Mouse (Mus musculus) midbrain, embryonic 11.5 days (tissue): Measurements from ENCODE around the gene Mei1. TPM values are rescaled to one million over a fixed set of nuclear protein-coding genes. Genes with fewer than 3 reads are reported as not detected.
"Not testable (repeated sequence)": the region's sequence is repeated elsewhere in the genome, so short reads cannot be mapped to it uniquely, and the experiment has no call there.

Experiments
- ATAC-seq: fragments of 200-750 bp; cut with Nextera tagmentation; 2 replicates; pipeline ENCODE4 v1.8.0; 2017; ENCODE audit warnings: moderate TSS enrichment, moderate library complexity; ENCODE audit not compliant: low FRiP score
- DNase-seq: peaks from one replicate; pipeline ENCODE4 v3.0.0; 2015; ENCODE audit warnings: low spot score; ENCODE audit errors: missing footprints
- H3K27ac ChIP-seq: fragments of 300-500 bp; sonication (generic); 2 replicates; pipeline ENCODE4 v1.5.1; 2014; ENCODE audit warnings: low read depth, low read length
- H3K27me3 ChIP-seq: fragments of 300-500 bp; sonication (generic); 2 replicates; pipeline ENCODE4 v1.6.1; 2014; ENCODE audit warnings: mild to moderate bottlenecking, low read length, moderate library complexity, mixed read lengths; ENCODE audit not compliant: control insufficient read depth, insufficient read depth
- H3K36me3 ChIP-seq: fragments of 300-500 bp; sonication (generic); 2 replicates; pipeline ENCODE4 v1.6.1; 2014; ENCODE audit warnings: mild to moderate bottlenecking, low read length, moderate library complexity, mixed read lengths; ENCODE audit not compliant: control insufficient read depth, insufficient read depth
- H3K4me1 ChIP-seq: fragments of 300-500 bp; sonication (generic); 2 replicates; pipeline ENCODE4 v1.6.1; 2014; ENCODE audit warnings: low read length; ENCODE audit not compliant: control insufficient read depth, insufficient read depth
- H3K4me2 ChIP-seq: fragments of 300-500 bp; sonication (generic); 2 replicates; pipeline ENCODE4 v1.6.1; 2014; ENCODE audit warnings: mild to moderate bottlenecking, moderate library complexity
- H3K4me3 ChIP-seq: fragments of 300-500 bp; sonication (generic); 2 replicates; pipeline ENCODE4 v1.5.1; 2014; ENCODE audit warnings: low read depth, low read length
- H3K9ac ChIP-seq: fragments of 300-500 bp; sonication (generic); 2 replicates; pipeline ENCODE4 v1.6.1; 2014; ENCODE audit warnings: low read length
- H3K9me3 ChIP-seq: fragments of 300-500 bp; sonication (generic); 2 replicates; pipeline ENCODE4 v1.6.1; 2016; ENCODE audit warnings: low read length; ENCODE audit not compliant: control insufficient read depth
- WGBS: fragments of 180-500 bp; shearing (Covaris S2); extraction: QIAGEN DNeasy Blood & Tissue Kit; methylation state at CpG from one replicate; pipeline ENCODE4 v1.1.7; 2014; 5-methylcytosine and 5-hydroxymethylcytosine counted together
- polyA plus RNA-seq: library from polyadenylated mRNA; unstranded; fragments of >200 nt; fragmentation: Nextera tagmentation; extraction: Ambion mirVana; gene quantifications from 2 replicates; pipeline ENCODE4 v1.2.1, GENCODE M21; 2014

Mei1 gene
- polyA plus RNA-seq, 1 experiment from 2014 or later = not detected

DNA sequence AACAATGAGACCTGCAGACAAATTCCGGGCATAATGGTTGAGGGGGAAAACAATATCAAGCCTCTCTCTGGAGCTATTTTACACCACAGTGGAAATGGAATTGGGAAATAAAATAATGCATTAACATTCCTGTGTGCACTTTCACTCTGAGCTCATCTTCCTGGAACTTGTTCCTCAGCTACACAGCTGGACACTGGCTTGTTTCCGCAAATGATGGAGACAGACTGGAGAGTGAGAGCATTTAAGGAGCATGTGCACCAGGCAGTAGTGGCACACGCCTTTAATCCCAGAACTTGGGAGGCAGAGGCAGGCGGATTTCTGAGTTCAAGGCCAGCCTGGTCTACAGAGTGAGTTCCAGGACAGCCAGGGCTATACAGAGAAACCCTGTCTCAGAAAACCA is 56.9 kb downstream of the Mei1 start:
- not testable (repeated sequence) for ATAC-seq, H3K4me1 ChIP-seq, H3K4me3 ChIP-seq, H3K36me3 ChIP-seq, H3K4me2 ChIP-seq, H3K9me3 ChIP-seq, H3K27me3 ChIP-seq, H3K27ac ChIP-seq, DNase-seq, H3K9ac ChIP-seq
- 82% methylated on average over 4 of the region's 4 CpGs for WGBS

DNA sequence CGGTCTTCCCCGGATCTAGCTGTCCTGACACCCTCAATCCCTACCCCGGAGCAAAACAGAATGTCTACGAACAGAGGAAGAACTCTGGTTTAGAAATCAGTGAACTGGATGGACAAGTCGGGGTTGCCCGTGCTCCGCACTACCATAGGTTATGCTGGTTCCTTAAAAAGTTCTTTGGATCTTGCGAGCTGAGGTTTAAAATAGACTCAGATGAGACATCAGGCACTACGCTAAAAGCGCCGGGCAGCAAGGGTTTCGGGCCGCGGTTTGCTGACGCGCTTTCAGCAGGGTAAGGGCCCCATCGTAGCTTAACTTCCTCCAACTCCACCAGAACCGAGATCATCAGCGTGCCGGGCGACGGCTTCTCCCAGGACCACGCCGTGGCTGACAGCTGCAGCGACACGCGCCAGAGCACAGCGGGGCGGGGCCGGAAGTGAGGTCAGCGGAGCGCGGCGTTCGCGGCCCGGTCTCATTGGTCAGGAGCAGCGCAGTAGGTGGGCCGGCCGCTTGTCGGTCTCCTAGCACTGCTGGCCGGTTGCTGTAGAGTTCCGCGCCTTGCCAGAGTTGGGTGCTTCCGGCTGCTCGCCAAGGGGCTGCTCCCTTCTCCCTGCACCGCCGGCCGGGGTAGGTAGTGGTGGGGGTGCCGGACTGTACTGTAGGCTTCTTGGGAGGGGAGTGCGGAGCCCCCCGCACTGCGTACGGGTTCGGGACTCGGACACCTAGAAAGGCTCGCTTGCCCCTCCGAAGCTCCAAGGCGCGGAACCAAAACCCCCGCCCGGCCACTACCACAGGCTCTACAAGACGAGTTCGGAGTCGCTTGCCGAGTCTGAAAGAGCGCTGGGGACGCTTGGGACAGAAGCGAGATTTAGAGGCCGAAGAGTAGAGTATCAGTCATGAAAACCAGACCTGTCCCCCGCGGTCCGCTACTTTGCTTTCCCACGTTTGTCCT is 57.9 kb downstream of the Mei1 start, which contains the start of gene Ccdc134:
Ccdc134 (plus strand) TSS at position 497 of the 949 bp plus-strand sequence.
- peak; percentile 100 for DNase-seq
- peak; percentile 99 for ATAC-seq
- peak within 1 kb of the TSS; percentile 78 for H3K4me3 ChIP-seq
- peak within 1 kb of the TSS; percentile 45; the same call in 1 of the 2 replicates for H3K27ac ChIP-seq
- H3K4me1 ChIP-seq = peaks cover 5% of the 10 kb centered on the region; the same call in 1 of the 2 replicates
- no peaks in the 10 kb centered on the region for H3K27me3 ChIP-seq
- H3K4me2 ChIP-seq = peak within 1 kb of the TSS; percentile 92
- H3K9ac ChIP-seq = peak within 1 kb of the TSS; percentile 73
- WGBS = 1% methylated on average over 73 of the region's 74 CpGs
- no peaks in the 10 kb centered on the region for H3K36me3 ChIP-seq
- H3K9me3 ChIP-seq = no peaks in the 10 kb centered on the region

DNA sequence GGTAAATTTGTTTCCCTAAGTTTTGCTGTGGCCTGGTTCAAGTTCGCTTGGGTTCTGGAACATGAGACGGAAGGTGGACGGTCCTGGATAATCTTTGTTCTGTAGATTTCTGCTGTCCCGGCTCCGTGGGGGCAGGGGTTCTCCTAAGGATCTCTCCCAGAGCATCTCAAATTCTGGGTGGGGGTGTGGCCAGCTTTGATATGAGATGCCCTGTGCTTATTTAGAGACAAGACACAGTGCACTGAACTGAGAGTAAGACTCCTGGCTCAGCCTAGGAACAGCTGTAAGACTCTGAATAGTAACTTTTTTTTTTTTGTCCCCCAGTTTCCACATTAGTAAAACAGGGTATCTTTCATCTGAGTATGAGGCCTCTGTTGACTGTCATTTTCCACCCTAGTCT is 58.6 kb downstream of the Mei1 start:
- Histone ChIP-seq H3K27me3 (no peaks in the 10 kb centered on the region), H3K4me1 (peaks cover 5% of the 10 kb centered on the region; the same call in 1 of the 2 replicates), H3K27ac (no peak overlapping the region), H3K4me3 (peak overlapping the region; percentile 78), H3K9ac (peak overlapping the region; percentile 73), H3K9me3 (no peaks in the 10 kb centered on the region), H3K36me3 (no peaks in the 10 kb centered on the region), H3K4me2 (peak overlapping the region; percentile 92)
- WGBS = 1% methylated on average over 5 of the region's 5 CpGs
- no peak for ATAC-seq
- DNase-seq = no peak

GRCm38 (mm10) chr15:82130599-82130998 is 60.8 kb downstream of the Mei1 start:
- H3K27ac ChIP-seq = no peak overlapping the region
- H3K27me3 ChIP-seq = no peaks in the 10 kb centered on the region
- H3K4me3 ChIP-seq = no peak overlapping the region
- no peaks in the 10 kb centered on the region for H3K9me3 ChIP-seq
- DNase-seq (peak; percentile 79), ATAC-seq (no peak)
- H3K4me2 ChIP-seq = no peak overlapping the region
- no peaks in the 10 kb centered on the region for H3K36me3 ChIP-seq
- no peak overlapping the region for H3K9ac ChIP-seq
- WGBS = 64% methylated on average over 7 of the region's 7 CpGs
- H3K4me1 ChIP-seq = peaks cover 5% of the 10 kb centered on the region; the same call in 1 of the 2 replicates

GRCm38 (mm10) chr15:82135372-82135771 is 65.6 kb downstream of the Mei1 start:
- no peaks in the 10 kb centered on the region for H3K4me1 ChIP-seq
- no peaks in the 10 kb centered on the region for H3K27me3 ChIP-seq
- no peak overlapping the region for H3K9ac ChIP-seq
- no peak overlapping the region for H3K27ac ChIP-seq
- no peaks in the 10 kb centered on the region for H3K36me3 ChIP-seq
- no peak overlapping the region for H3K4me3 ChIP-seq
- no peak overlapping the region for H3K4me2 ChIP-seq
- H3K9me3 ChIP-seq = no peaks in the 10 kb centered on the region
- DNase-seq (no peak), ATAC-seq (no peak)
- 87% methylated on average over 4 of the region's 4 CpGs for WGBS

DNA sequence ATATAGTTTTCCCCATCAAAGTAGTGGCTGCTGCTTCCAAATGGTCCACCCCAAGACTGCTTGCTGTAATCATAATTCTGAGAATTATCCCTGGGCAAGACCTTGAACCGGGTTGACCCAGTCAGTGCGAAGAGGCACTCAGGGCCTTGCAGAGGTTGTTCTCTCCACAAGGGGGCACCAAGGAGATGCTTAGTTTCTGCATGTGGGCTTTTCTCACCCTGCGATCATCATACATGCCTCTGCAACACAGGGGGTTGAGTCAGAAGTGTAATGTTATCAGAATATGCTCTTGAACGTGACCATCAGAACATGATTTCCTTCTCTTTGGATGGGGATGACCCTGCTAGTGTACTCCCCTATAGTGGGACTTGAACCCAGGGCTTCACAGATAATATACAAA is 68.8 kb downstream of the Mei1 start:
- H3K27ac ChIP-seq = no peak overlapping the region
- H3K27me3 ChIP-seq = no peaks in the 10 kb centered on the region
- no peaks in the 10 kb centered on the region for H3K9me3 ChIP-seq
- no peak overlapping the region for H3K4me2 ChIP-seq
- H3K9ac ChIP-seq = no peak overlapping the region
- DNase-seq (peak; percentile 91), ATAC-seq (no peak)
- H3K36me3 ChIP-seq = no peaks in the 10 kb centered on the region; the same call in 1 of the 2 replicates
- H3K4me3 ChIP-seq = no peak overlapping the region
- 70% methylated on average over 4 of the region's 4 CpGs for WGBS
- no peaks in the 10 kb centered on the region for H3K4me1 ChIP-seq

DNA sequence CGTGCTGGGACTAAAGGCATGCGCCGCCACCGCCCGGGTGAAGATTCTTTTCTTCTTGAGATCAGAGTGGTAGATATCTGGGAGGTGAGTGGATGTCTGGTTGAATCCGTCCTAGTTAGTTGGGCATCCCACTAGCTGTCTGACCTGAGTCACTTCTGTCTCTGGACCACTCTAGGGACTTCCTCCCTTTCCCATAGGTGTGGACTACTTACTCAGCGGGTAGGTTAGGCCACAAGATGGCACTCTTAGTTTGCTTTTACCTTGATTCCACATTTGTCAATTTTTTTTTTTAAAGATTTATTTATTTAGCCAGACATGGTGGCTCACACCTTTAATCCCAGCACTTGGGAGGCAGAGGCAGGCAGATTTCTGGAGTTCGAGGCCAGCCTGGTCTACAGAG is 69.4 kb downstream of the Mei1 start:
- H3K4me1 ChIP-seq = peaks cover 3% of the 10 kb centered on the region; the same call in 1 of the 2 replicates
- H3K36me3 ChIP-seq = no peaks in the 10 kb centered on the region; the same call in 1 of the 2 replicates
- no peaks in the 10 kb centered on the region for H3K27me3 ChIP-seq
- H3K9ac ChIP-seq = no peak overlapping the region
- H3K9me3 ChIP-seq = no peaks in the 10 kb centered on the region
- H3K4me3 ChIP-seq = no peak overlapping the region
- DNase-seq (peak; percentile 81), ATAC-seq (no peak)
- H3K4me2 ChIP-seq = no peak overlapping the region
- H3K27ac ChIP-seq = no peak overlapping the region
- WGBS = 87% methylated on average over 8 of the region's 8 CpGs

GRCm38 (mm10) chr15:82140355-82140754 is 70.6 kb downstream of the Mei1 start:
- DNase-seq (no peak), ATAC-seq (no peak)
- H3K9me3 ChIP-seq = no peaks in the 10 kb centered on the region
- whole genome bisulfite sequencing = 93% methylated on average over 3 of the region's 3 CpGs
- H3K4me3 ChIP-seq = no peak overlapping the region
- peaks cover 5% of the 10 kb centered on the region; the same call in 1 of the 2 replicates for H3K4me1 ChIP-seq
- H3K4me2 ChIP-seq = no peak overlapping the region
- H3K27me3 ChIP-seq = no peaks in the 10 kb centered on the region
- H3K36me3 ChIP-seq = no peaks in the 10 kb centered on the region; the same call in 1 of the 2 replicates
- H3K9ac ChIP-seq = no peak overlapping the region
- no peak overlapping the region for H3K27ac ChIP-seq

DNA sequence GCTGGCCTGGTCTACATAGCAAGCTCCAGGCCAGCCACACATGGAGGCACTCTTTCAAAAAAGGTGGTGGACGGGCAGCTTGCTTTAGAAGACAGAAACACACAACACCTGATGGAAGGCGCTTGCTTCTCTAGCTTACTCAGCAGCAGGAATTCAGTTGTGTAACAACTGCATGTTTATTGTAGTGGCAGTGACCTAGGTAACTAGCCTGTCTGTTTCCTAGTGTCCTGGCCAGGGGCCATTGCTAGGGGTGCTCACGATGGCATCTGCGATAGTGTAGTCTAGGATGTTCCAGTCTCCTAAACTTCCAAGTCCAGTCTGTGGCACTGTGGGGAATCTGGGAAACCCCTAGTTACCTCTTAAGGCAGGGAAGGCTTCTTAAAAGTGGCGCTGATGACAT is 74.4 kb downstream of the Mei1 start:
- Histone ChIP-seq H3K27me3 (no peaks in the 10 kb centered on the region), H3K4me1 (peaks cover 23% of the 10 kb centered on the region), H3K9ac (no peak overlapping the region), H3K4me2 (no peak overlapping the region), H3K9me3 (no peaks in the 10 kb centered on the region), H3K4me3 (no peak overlapping the region), H3K27ac (peak overlapping the region; percentile 73), H3K36me3 (no peaks in the 10 kb centered on the region; the same call in 1 of the 2 replicates)
- DNase-seq (no peak), ATAC-seq (no peak)
- 86% methylated on average over 5 of the region's 5 CpGs for WGBS
